Mouse (Mus musculus) E14TG2a.4 (cell line): ENCODE measurements around the gene L3mbtl3.

Experiments used
- H3K27me3 ChIP-seq: 2 replicates; pipeline ENCODE4 v1.6.1; 2014; ENCODE audit warnings: low read length, control low read depth; ENCODE audit not compliant: insufficient read depth
- H3K36me3 ChIP-seq: 2 replicates; pipeline ENCODE4 v1.6.1; 2014; ENCODE audit warnings: low read length, control low read depth; ENCODE audit not compliant: insufficient read depth
- H3K4me1 ChIP-seq: replicated peaks from 2 replicates; pipeline ENCODE4 v1.6.1; 2014; ENCODE audit warnings: low read depth, low read length, control low read depth
- H3K4me3 ChIP-seq: replicated peaks from 2 replicates; pipeline ENCODE4 v1.5.1; 2014; ENCODE audit warnings: mild to moderate bottlenecking, low read length
- H3K9me3 ChIP-seq: 2 replicates; pipeline ENCODE4 v1.6.1; 2014; ENCODE audit warnings: low read length, control low read depth
- CTCF ChIP-seq: conservative IDR thresholded peaks from 2 replicates; pipeline ENCODE4 v1.5.1; 2014; ENCODE audit warnings: low read length
- NANOG ChIP-seq: IDR thresholded peaks from 2 replicates; pipeline ENCODE4 v1.6.1; 2014; ENCODE audit warnings: borderline replicate concordance, low read length, mixed read lengths
- POU5F1 ChIP-seq: IDR thresholded peaks from 2 replicates; pipeline ENCODE4 v1.6.1; 2014; ENCODE audit warnings: low read length, borderline replicate concordance

The L3mbtl3 gene

DNA sequence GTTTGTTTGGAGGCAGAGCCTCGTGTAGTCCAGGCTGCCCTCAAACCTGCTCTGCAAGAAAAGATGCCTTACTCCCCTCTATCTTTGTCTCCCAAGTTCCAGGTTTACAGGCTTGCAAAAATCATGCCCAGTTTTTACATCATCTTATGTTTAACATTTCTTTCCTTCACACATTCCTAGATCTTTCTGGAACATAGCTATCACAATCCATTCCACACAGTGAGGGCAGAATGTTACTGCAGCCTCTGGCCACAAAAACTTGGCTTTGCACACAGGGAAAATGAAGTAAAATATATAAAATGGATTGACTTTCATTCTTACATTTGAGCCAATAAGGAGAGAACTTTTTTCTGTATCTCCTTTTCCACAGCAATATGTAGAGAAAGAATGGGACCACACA, 136.7 kb downstream of the L3mbtl3 start:
- Histone ChIP-seq H3K36me3 (no peaks in the 10 kb centered on the region), H3K27me3 (no peaks in the 10 kb centered on the region), H3K9me3 (no peaks in the 10 kb centered on the region), H3K4me1 (no peaks in the 10 kb centered on the region), H3K4me3 (no peak overlapping the region)
- TF ChIP-seq NANOG (no peak), CTCF (no peak), POU5F1 (no peak)

DNA sequence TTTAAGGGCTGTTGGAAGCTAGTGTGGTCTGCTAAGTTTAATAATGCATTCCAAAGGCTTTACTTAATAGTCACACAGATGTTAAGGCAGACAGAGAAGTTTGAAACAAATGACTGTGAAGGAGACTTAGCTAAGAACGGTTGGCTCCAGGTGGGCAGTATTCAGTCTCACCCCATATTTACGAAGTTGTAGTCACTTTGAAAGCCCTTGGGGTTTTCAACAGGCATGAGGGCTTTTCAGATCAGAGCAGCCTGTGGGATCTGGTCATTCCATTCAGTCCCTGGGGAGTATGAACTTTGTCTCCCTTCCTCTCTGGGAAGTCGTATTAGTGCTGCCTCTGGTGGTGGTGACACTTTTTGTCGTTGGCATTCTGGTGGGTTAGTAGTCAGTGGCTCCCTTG, 137.2 kb downstream of the L3mbtl3 start:
- Histone ChIP-seq H3K9me3 (no peaks in the 10 kb centered on the region), H3K4me3 (no peak overlapping the region), H3K27me3 (no peaks in the 10 kb centered on the region), H3K36me3 (no peaks in the 10 kb centered on the region), H3K4me1 (no peaks in the 10 kb centered on the region)
- TF ChIP-seq POU5F1 = no peak
- TF ChIP-seq NANOG = no peak
- TF ChIP-seq CTCF = no peak

DNA sequence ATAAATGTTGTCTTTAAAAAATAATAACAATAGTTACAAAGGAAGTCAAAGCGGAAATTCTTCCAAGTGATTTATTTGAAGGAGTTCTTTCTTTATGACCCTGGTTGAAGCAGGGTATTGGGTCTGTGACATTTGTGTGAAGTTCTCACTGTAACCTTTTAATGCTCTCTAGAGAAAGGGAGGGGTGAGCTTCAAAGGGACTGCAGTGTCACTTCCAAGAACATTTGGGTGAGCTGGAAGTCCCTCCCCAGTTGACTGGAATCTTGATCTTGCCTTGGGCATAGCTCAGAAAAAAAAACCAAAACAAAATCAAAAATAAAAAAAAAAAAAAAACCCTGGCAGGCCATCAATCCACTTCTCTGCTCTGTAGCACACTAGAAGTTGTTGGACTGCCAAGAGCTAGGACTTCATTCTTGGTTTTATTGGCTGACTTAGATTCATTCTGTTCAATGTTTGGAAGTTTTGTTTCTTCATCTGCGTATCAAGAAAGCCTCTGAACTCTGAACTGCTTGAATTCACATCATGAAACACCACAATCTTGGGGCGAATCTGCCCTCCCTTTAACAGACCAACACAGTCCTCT, 143.6 kb downstream of the L3mbtl3 start:
- Histone ChIP-seq H3K4me1 (no peaks in the 10 kb centered on the region), H3K9me3 (no peaks in the 10 kb centered on the region), H3K27me3 (no peaks in the 10 kb centered on the region), H3K4me3 (no peak overlapping the region), H3K36me3 (no peaks in the 10 kb centered on the region)
- TF ChIP-seq CTCF (no peak), POU5F1 (no peak), NANOG (no peak)

DNA sequence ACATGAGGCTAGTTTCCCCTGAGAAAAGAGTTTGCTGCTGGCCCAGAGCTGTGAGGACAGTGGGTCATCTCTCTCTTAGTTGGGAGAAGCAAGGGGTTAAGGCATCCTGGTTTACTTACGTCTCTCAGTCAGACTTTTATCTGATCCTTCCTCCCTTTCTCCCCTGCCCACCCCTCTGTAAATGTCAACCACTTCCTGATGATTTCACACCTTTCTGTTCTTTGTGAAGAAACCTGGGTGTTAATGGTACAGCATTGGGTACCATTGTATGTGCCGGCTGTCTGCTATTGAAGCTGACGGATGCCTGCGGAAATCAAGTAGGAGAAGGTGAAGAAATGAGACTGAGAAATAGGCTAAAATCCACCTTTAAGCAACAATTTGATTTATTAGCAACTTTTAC, 146.3 kb downstream of the L3mbtl3 start, which contains the start of gene Samd3:
Gene Samd3 (plus strand): TSS at position 220 of the 400 bp plus-strand sequence.
- Histone ChIP-seq H3K4me3 (no peak within 1 kb of the TSS), H3K36me3 (no peaks in the 10 kb centered on the region), H3K27me3 (no peaks in the 10 kb centered on the region), H3K4me1 (no peaks in the 10 kb centered on the region), H3K9me3 (no peaks in the 10 kb centered on the region)
- TF ChIP-seq NANOG (no peak), POU5F1 (no peak), CTCF (no peak)

DNA sequence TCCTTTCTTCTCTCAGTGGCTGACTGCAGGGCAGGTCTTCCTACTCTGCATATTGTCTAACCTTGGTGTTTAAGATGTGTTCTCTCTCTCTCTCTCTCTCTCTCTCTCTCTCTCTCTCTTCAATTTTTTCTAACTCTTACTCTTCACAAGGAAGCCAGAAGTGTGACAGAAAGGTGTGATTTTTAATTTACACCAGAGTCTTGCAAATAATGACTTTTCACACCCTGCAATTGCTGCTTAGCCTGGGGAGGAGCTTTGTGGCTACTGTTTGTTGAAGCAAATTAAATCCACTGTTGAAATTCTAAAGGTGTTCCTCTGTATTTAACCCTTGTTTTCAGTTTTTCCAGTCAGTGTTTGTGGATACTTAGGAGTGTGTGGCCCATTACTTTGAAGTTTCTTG, 147.6 kb downstream of the L3mbtl3 start:
- H3K9me3 ChIP-seq = no peaks in the 10 kb centered on the region
- H3K4me1 ChIP-seq = no peaks in the 10 kb centered on the region
- H3K27me3 ChIP-seq = no peaks in the 10 kb centered on the region
- TF ChIP-seq POU5F1 (no peak), CTCF (no peak), NANOG (no peak)
- H3K4me3 ChIP-seq = no peak overlapping the region
- H3K36me3 ChIP-seq = no peaks in the 10 kb centered on the region

DNA sequence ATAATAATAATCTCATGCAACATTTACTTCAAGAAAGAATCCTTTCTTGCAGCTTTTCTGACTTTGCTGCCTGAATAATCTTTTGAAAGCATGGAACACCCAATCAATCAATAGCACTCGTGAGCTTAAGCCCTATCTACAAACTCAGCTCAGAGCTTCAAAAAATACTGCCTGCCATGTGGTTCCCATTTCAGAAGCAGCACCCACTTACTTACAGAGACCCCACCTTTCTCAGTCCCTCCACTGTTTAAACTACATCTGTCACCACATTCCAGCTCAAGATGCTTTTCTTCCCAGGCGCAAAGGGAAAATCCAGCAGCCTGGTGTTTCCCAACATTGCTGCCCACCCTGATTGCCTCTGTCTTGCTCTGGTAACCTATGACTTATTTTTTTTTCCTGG, 149.0 kb downstream of the L3mbtl3 start:
- Histone ChIP-seq H3K36me3 (no peaks in the 10 kb centered on the region), H3K9me3 (no peaks in the 10 kb centered on the region), H3K4me3 (no peak overlapping the region), H3K27me3 (no peaks in the 10 kb centered on the region), H3K4me1 (no peaks in the 10 kb centered on the region)
- TF ChIP-seq POU5F1 = no peak

DNA sequence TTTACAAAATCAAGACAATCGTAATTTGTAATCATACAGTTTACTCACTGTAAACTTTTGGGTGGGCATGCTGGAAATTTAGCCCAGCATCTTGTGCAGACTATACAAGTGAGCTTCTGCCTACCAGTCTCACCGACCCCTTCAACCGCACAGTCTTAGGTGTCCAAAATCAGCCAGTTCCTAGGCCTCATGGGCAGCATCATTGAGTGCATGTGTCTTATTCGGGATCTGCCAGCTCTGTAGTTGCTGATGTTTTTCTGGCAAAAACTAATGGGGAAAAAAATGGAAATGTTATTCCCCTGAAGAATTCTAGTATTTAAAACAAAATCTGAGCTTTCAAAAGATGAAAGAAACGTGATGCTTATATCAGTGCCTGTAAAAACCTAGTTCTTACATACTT, 149.5 kb downstream of the L3mbtl3 start:
- TF ChIP-seq POU5F1 (no peak), CTCF (no peak), NANOG (no peak)
- Histone ChIP-seq H3K36me3 (no peaks in the 10 kb centered on the region), H3K27me3 (no peaks in the 10 kb centered on the region)

More for the DNA sequence above, 149.5 kb downstream of the L3mbtl3 start:
- Histone ChIP-seq H3K4me1 (no peaks in the 10 kb centered on the region), H3K9me3 (no peaks in the 10 kb centered on the region), H3K4me3 (no peak overlapping the region)
